Mouse (Mus musculus): ENCODE results near the gene Neurl1a. TPM values are rescaled to one million over a fixed set of nuclear protein-coding genes. Genes with fewer than 3 reads are reported as not detected.
"Not testable (repeated sequence)": the region's sequence is repeated elsewhere in the genome, so short reads cannot be mapped to it uniquely, and the experiment has no call there.

Neurl1a gene
- polyA plus RNA-seq, 1 experiment from 2014 or later: 1.3 TPM

- H3K27ac ChIP-seq (replicated peaks in 1 of 2; ENCODE audit: control insufficient read depth in 1 of 2, insufficient read depth in 1 of 2, low read depth in 2 of 2, low read length in 2 of 2): peak within 1 kb of the TSS; percentile 79 to 87
- 2% methylated on average over 28 of the region's 28 CpGs for WGBS
- peaks cover 22% of the 10 kb centered on the region for H3K36me3 ChIP-seq (ENCODE audit: control insufficient read depth, insufficient read depth, low read length)
- H3K4me2 ChIP-seq (ENCODE audit: low read length): peak within 1 kb of the TSS; percentile 82
- peaks cover 13 to 26% of the 10 kb centered on the region in 2 experiments for H3K4me1 ChIP-seq (ENCODE audit: control insufficient read depth in 2 of 2, insufficient read depth in 2 of 2, low read length in 2 of 2)
- H3K4me3 ChIP-seq (ENCODE audit: control insufficient read depth in 1 of 2, insufficient read depth in 1 of 2, low read depth in 1 of 2, low read length in 2 of 2): peak within 1 kb of the TSS; percentile 40 to 50
- H3K9ac ChIP-seq (ENCODE audit: low read length): peak within 1 kb of the TSS; percentile 79
- no peaks in the 10 kb centered on the region for H3K27me3 ChIP-seq (ENCODE audit: control insufficient read depth, insufficient read depth, low read length)
- no peaks in the 10 kb centered on the region for H3K9me3 ChIP-seq (ENCODE audit: control insufficient read depth, low read length)
- peak; percentile 62 for ATAC-seq (ENCODE audit: insufficient number of reproducible peaks, insufficient read depth, low FRiP score, low read depth)
Observed at GRCm38 (mm10) chr19:47137771-47138421, 40.7 kb upstream of the Neurl1a start, which contains the start of gene Calhm2. Gene Calhm2, minus strand, starts transcription at chr19:47138294.

GRCm38 (mm10) chr19:47139611-47140010 is 39.0 kb upstream of the Neurl1a start:
- not testable (repeated sequence) for ATAC-seq (ENCODE audit: insufficient number of reproducible peaks, insufficient read depth, low FRiP score, low read depth); H3K9ac ChIP-seq (ENCODE audit: low read length)
- 33% methylated on average over 7 of the region's 7 CpGs for WGBS

GRCm38 (mm10) chr19:47142438-47142837 is 36.2 kb upstream of the Neurl1a start:
- H3K4me1 ChIP-seq (ENCODE audit: control insufficient read depth in 2 of 2, insufficient read depth in 2 of 2, low read length in 2 of 2): peaks cover 8 to 17% of the 10 kb centered on the region in 2 experiments
- no peak overlapping the region for H3K9ac ChIP-seq (ENCODE audit: low read length)
- no peak overlapping the region for H3K27ac ChIP-seq (replicated peaks in 1 of 2; ENCODE audit: control insufficient read depth in 1 of 2, insufficient read depth in 1 of 2, low read depth in 2 of 2, low read length in 2 of 2)
- H3K36me3 ChIP-seq (ENCODE audit: control insufficient read depth, insufficient read depth, low read length): no peaks in the 10 kb centered on the region
- WGBS: 73% methylated on average over 6 of the region's 6 CpGs
- no peak overlapping the region for H3K4me2 ChIP-seq (ENCODE audit: low read length)
- H3K9me3 ChIP-seq (ENCODE audit: control insufficient read depth, low read length): no peaks in the 10 kb centered on the region
- H3K4me3 ChIP-seq (ENCODE audit: control insufficient read depth in 1 of 2, insufficient read depth in 1 of 2, low read depth in 1 of 2, low read length in 2 of 2): no peak overlapping the region
- ATAC-seq (ENCODE audit: insufficient number of reproducible peaks, insufficient read depth, low FRiP score, low read depth): no peak
- no peaks in the 10 kb centered on the region for H3K27me3 ChIP-seq (ENCODE audit: control insufficient read depth, insufficient read depth, low read length)

More at GRCm38 (mm10) chr19:47139611-47140010, 39.0 kb upstream of the Neurl1a start:
- H3K4me3 ChIP-seq (ENCODE audit: control insufficient read depth in 1 of 2, insufficient read depth in 1 of 2, low read depth in 1 of 2, low read length in 2 of 2); H3K4me2 ChIP-seq (ENCODE audit: low read length); H3K9me3 ChIP-seq (ENCODE audit: control insufficient read depth, low read length); H3K27me3 ChIP-seq (ENCODE audit: control insufficient read depth, insufficient read depth, low read length); H3K27ac ChIP-seq (replicated peaks in 1 of 2; ENCODE audit: control insufficient read depth in 1 of 2, insufficient read depth in 1 of 2, low read depth in 2 of 2, low read length in 2 of 2): not testable (repeated sequence)
- Histone ChIP-seq H3K36me3 (ENCODE audit: control insufficient read depth, insufficient read depth, low read length) (peaks cover 10% of the 10 kb centered on the region), H3K4me1 (ENCODE audit: control insufficient read depth in 2 of 2, insufficient read depth in 2 of 2, low read length in 2 of 2) (peaks cover 13 to 26% of the 10 kb centered on the region in 2 experiments)

- WGBS: 84% methylated on average over 6 of the region's 6 CpGs
- no peaks in the 10 kb centered on the region for H3K36me3 ChIP-seq (ENCODE audit: control insufficient read depth, insufficient read depth, low read length)
- H3K4me2 ChIP-seq (ENCODE audit: low read length): no peak within 1 kb of the TSS
- H3K27ac ChIP-seq (replicated peaks in 1 of 2; ENCODE audit: control insufficient read depth in 1 of 2, insufficient read depth in 1 of 2, low read depth in 2 of 2, low read length in 2 of 2): no peak within 1 kb of the TSS
- H3K9me3 ChIP-seq (ENCODE audit: control insufficient read depth, low read length): no peaks in the 10 kb centered on the region
- no peaks in the 10 kb centered on the region for H3K27me3 ChIP-seq (ENCODE audit: control insufficient read depth, insufficient read depth, low read length)
- no peak within 1 kb of the TSS for H3K4me3 ChIP-seq (ENCODE audit: control insufficient read depth in 1 of 2, insufficient read depth in 1 of 2, low read depth in 1 of 2, low read length in 2 of 2)
- H3K9ac ChIP-seq (ENCODE audit: low read length): no peak within 1 kb of the TSS
- peaks cover 4% of the 10 kb centered on the region in 2 experiments; a peak in 3 of 4 replicates for H3K4me1 ChIP-seq (ENCODE audit: control insufficient read depth in 2 of 2, insufficient read depth in 2 of 2, low read length in 2 of 2)
- no peak for ATAC-seq (ENCODE audit: insufficient number of reproducible peaks, insufficient read depth, low FRiP score, low read depth)
Observed at GRCm38 (mm10) chr19:47144154-47144553, 34.5 kb upstream of the Neurl1a start, which contains the start of gene Calhm1. Gene Calhm1, minus strand, starts transcription at chr19:47144254.

- WGBS: 75% methylated on average over 5 of the region's 5 CpGs
- ATAC-seq (ENCODE audit: insufficient number of reproducible peaks, insufficient read depth, low FRiP score, low read depth): no peak
- peaks cover 7 to 13% of the 10 kb centered on the region in 2 experiments for H3K4me1 ChIP-seq (ENCODE audit: control insufficient read depth in 2 of 2, insufficient read depth in 2 of 2, low read length in 2 of 2)
Observed at GRCm38 (mm10) chr19:47148267-47148847, 30.3 kb upstream of the Neurl1a start.

GRCm38 (mm10) chr19:47149854-47150253 is 28.8 kb upstream of the Neurl1a start:
- no peak overlapping the region for H3K9ac ChIP-seq (ENCODE audit: low read length)
- no peaks in the 10 kb centered on the region for H3K36me3 ChIP-seq (ENCODE audit: control insufficient read depth, insufficient read depth, low read length)
- peaks cover 7 to 13% of the 10 kb centered on the region in 2 experiments for H3K4me1 ChIP-seq (ENCODE audit: control insufficient read depth in 2 of 2, insufficient read depth in 2 of 2, low read length in 2 of 2)
- 40% methylated on average over 3 of the region's 4 CpGs for WGBS
- H3K4me2 ChIP-seq (ENCODE audit: low read length): no peak overlapping the region
- peaks cover 10% of the 10 kb centered on the region; the same call in 1 of the 2 replicates for H3K27me3 ChIP-seq (ENCODE audit: control insufficient read depth, insufficient read depth, low read length)
- no peak overlapping the region for H3K4me3 ChIP-seq (ENCODE audit: control insufficient read depth in 1 of 2, insufficient read depth in 1 of 2, low read depth in 1 of 2, low read length in 2 of 2)
- no peak overlapping the region for H3K27ac ChIP-seq (replicated peaks in 1 of 2; ENCODE audit: control insufficient read depth in 1 of 2, insufficient read depth in 1 of 2, low read depth in 2 of 2, low read length in 2 of 2)
- no peak for ATAC-seq (ENCODE audit: insufficient number of reproducible peaks, insufficient read depth, low FRiP score, low read depth)
- no peaks in the 10 kb centered on the region for H3K9me3 ChIP-seq (ENCODE audit: control insufficient read depth, low read length)

More at GRCm38 (mm10) chr19:47148267-47148847, 30.3 kb upstream of the Neurl1a start:
- peaks cover 10% of the 10 kb centered on the region; the same call in 1 of the 2 replicates for H3K27me3 ChIP-seq (ENCODE audit: control insufficient read depth, insufficient read depth, low read length)
- no peak overlapping the region for H3K4me2 ChIP-seq (ENCODE audit: low read length)
- H3K36me3 ChIP-seq (ENCODE audit: control insufficient read depth, insufficient read depth, low read length): no peaks in the 10 kb centered on the region
- H3K9me3 ChIP-seq (ENCODE audit: control insufficient read depth, low read length): no peaks in the 10 kb centered on the region
- H3K9ac ChIP-seq (ENCODE audit: low read length): no peak overlapping the region
- H3K4me3 ChIP-seq (ENCODE audit: control insufficient read depth in 1 of 2, insufficient read depth in 1 of 2, low read depth in 1 of 2, low read length in 2 of 2): no peak overlapping the region
- no peak overlapping the region for H3K27ac ChIP-seq (replicated peaks in 1 of 2; ENCODE audit: control insufficient read depth in 1 of 2, insufficient read depth in 1 of 2, low read depth in 2 of 2, low read length in 2 of 2)

- no peak for ATAC-seq (ENCODE audit: insufficient number of reproducible peaks, insufficient read depth, low FRiP score, low read depth)
- WGBS: 18% methylated on average over 32 of the region's 32 CpGs
- Histone ChIP-seq H3K27ac (replicated peaks in 1 of 2; ENCODE audit: control insufficient read depth in 1 of 2, insufficient read depth in 1 of 2, low read depth in 2 of 2, low read length in 2 of 2) (no peak overlapping the region), H3K9me3 (ENCODE audit: control insufficient read depth, low read length) (no peaks in the 10 kb centered on the region), H3K4me2 (ENCODE audit: low read length) (peak overlapping the region; percentile 68), H3K36me3 (ENCODE audit: control insufficient read depth, insufficient read depth, low read length) (no peaks in the 10 kb centered on the region), H3K4me3 (ENCODE audit: control insufficient read depth in 1 of 2, insufficient read depth in 1 of 2, low read depth in 1 of 2, low read length in 2 of 2) (peak overlapping the region; percentile 7 to 27; a peak in 3 of 4 replicates), H3K4me1 (ENCODE audit: control insufficient read depth in 2 of 2, insufficient read depth in 2 of 2, low read length in 2 of 2) (peaks cover 4 to 9% of the 10 kb centered on the region in 2 experiments; a peak in 3 of 4 replicates), H3K9ac (ENCODE audit: low read length) (peak overlapping the region; percentile 46), H3K27me3 (ENCODE audit: control insufficient read depth, insufficient read depth, low read length) (peaks cover 10% of the 10 kb centered on the region; the same call in 1 of the 2 replicates)
Observed at GRCm38 (mm10) chr19:47151332-47152061, 27.1 kb upstream of the Neurl1a start.
